Comparison of ENCODE assay signal across 8 mouse cellular contexts in genomic region chr19:37172566-37173130, GRCm38 (mm10). TPM values are rescaled to one million over a fixed set of nuclear protein-coding genes. Genes with fewer than 3 reads are reported as not detected.
A peak's percentile ranks its signal among the peaks of the same experiment; 100 is the strongest.
DNase-seq lines count a peak whose midpoint lies in the region; ATAC-seq and TF ChIP-seq lines count a peak whose summit lies in the region.

No protein-coding gene starts in this region.

- no peak for DNase-seq in kidney, postnatal 0 days (ENCODE audit: low spot score)
- DNase-seq in brain, embryonic 14.5 days (ENCODE audit: low read depth), result peak; percentile 5
- no peak for DNase-seq in forebrain, postnatal 0 days
- DNase-seq in thymus, postnatal 36 days, result no peak
- DNase-seq in frontal cortex, adult 2 months (ENCODE audit: extremely low spot score in 1 of 2, low spot score in 1 of 2), result no peak
- DNase-seq in ovary, adult 18-20 months (ENCODE audit: low spot score), result no peak

- H3K36me3 ChIP-seq in kidney, postnatal 0 days (ENCODE audit: insufficient read depth, low read length), result no peaks in the 10 kb centered on the region
- H3K36me3 ChIP-seq in kidney, embryonic 14.5 days (ENCODE audit: control insufficient read depth, insufficient read depth, low read length), result no peaks in the 10 kb centered on the region
- H3K36me3 ChIP-seq in forebrain, postnatal 0 days (ENCODE audit: insufficient read depth), result peaks cover 3% of the 10 kb centered on the region; the same call in 1 of the 2 replicates
- H3K36me3 ChIP-seq in macrophage (ENCODE audit: inconsistent target), result no peaks in the 10 kb centered on the region

- H3K4me2 ChIP-seq in kidney, postnatal 0 days (ENCODE audit: low read length), result peak overlapping the region; percentile 100; the same call in 1 of the 2 replicates
- no peak overlapping the region for H3K4me2 ChIP-seq in kidney, embryonic 14.5 days (replicated peaks; ENCODE audit: low read depth, low read length)
- peak overlapping the region; percentile 95 for H3K4me2 ChIP-seq in forebrain, postnatal 0 days (ENCODE audit: low read depth)

- WGBS in kidney, postnatal 0 days, result 77% methylated on average over 11 of the region's 11 CpGs
- 80% methylated on average over 11 of the region's 11 CpGs for WGBS in kidney, embryonic 14.5 days
- WGBS in forebrain, postnatal 0 days, result 64% methylated on average over 11 of the region's 11 CpGs
- WGBS in macrophage (ENCODE audit: missing documents), result 75% methylated on average over 11 of the region's 11 CpGs

- no peak overlapping the region for H3K27ac ChIP-seq in kidney, postnatal 0 days
- H3K27ac ChIP-seq in kidney, embryonic 14.5 days (ENCODE audit: low read depth, low read length), result no peak overlapping the region
- H3K27ac ChIP-seq in forebrain, postnatal 0 days (ENCODE audit: low read depth, low read length), result no peak overlapping the region
- H3K27ac ChIP-seq in macrophage, result peak overlapping the region; percentile 18; the same call in 1 of the 2 replicates

- no peaks in the 10 kb centered on the region for H3K27me3 ChIP-seq in kidney, postnatal 0 days (ENCODE audit: insufficient read depth, low read length)
- peaks cover 6% of the 10 kb centered on the region; the same call in 1 of the 2 replicates for H3K27me3 ChIP-seq in kidney, embryonic 14.5 days (ENCODE audit: control insufficient read depth, insufficient read depth, low read length)
- H3K27me3 ChIP-seq in forebrain, postnatal 0 days (ENCODE audit: insufficient read depth, low read length), result no peaks in the 10 kb centered on the region

- H3K79me2 ChIP-seq in macrophage (ENCODE audit: inconsistent target), result peaks cover 55% of the 10 kb centered on the region; the same call in 1 of the 2 replicates

- 0 out of 2 replicates have a peak, but pooled peaks cover 9% of the 10 kb centered on the region for H3K4me1 ChIP-seq in kidney, postnatal 0 days (replicated peaks; ENCODE audit: insufficient read depth, low read length)
- peaks cover 8% of the 10 kb centered on the region for H3K4me1 ChIP-seq in kidney, embryonic 14.5 days (ENCODE audit: control insufficient read depth, insufficient read depth, low read length)
- H3K4me1 ChIP-seq in forebrain, postnatal 0 days (ENCODE audit: insufficient read depth), result peaks cover 17% of the 10 kb centered on the region

- TF ChIP-seq CTCF in kidney, postnatal 0 days (IDR thresholded peaks at IDR 0.05; ENCODE audit: low read depth), result no peak
- TF ChIP-seq CTCF in brain, embryonic 14.5 days (IDR thresholded peaks at IDR 0.05; ENCODE audit: borderline replicate concordance, extremely low read depth, insufficient read depth, insufficient read length), result no peak
- TF ChIP-seq CTCF in forebrain, postnatal 0 days (IDR thresholded peaks at IDR 0.05; ENCODE audit: low read depth), result no peak

- no peak for ATAC-seq in kidney, postnatal 0 days (replicated peaks; ENCODE audit: low FRiP score, low read depth)
- ATAC-seq in kidney, embryonic 14.5 days (ENCODE audit: low FRiP score, low TSS enrichment), result no peak
- no peak for ATAC-seq in forebrain, postnatal 0 days

- no peak overlapping the region for H3K4me3 ChIP-seq in kidney, postnatal 0 days (replicated peaks; ENCODE audit: low read depth, low read length)
- no peak overlapping the region for H3K4me3 ChIP-seq in kidney, embryonic 14.5 days (ENCODE audit: low read length)
- peak overlapping the region; percentile 77 for H3K4me3 ChIP-seq in forebrain, postnatal 0 days (ENCODE audit: low read depth, low read length)
- H3K4me3 ChIP-seq in macrophage (ENCODE audit: inconsistent target), result peak overlapping the region; percentile 48

- H3K9ac ChIP-seq in kidney, postnatal 0 days (ENCODE audit: low read depth, low read length), result no peak overlapping the region
- H3K9ac ChIP-seq in kidney, embryonic 14.5 days (ENCODE audit: low read depth, low read length), result no peak overlapping the region
- peak overlapping the region; percentile 79 for H3K9ac ChIP-seq in forebrain, postnatal 0 days

- no peak for TF ChIP-seq POLR2A in brain, embryonic 14.5 days (IDR thresholded peaks at IDR 0.05; ENCODE audit: borderline replicate concordance, extremely low read depth, insufficient read depth, insufficient read length, poor library complexity, severe bottlenecking)

- no peaks in the 10 kb centered on the region for H3K9me3 ChIP-seq in kidney, postnatal 0 days (replicated peaks; ENCODE audit: low read length)
- no peaks in the 10 kb centered on the region for H3K9me3 ChIP-seq in kidney, embryonic 14.5 days (ENCODE audit: control insufficient read depth, low read length)
- H3K9me3 ChIP-seq in forebrain, postnatal 0 days (ENCODE audit: low read length), result no peaks in the 10 kb centered on the region

RNA-seq across cellular contexts. Expression of gene March5, which starts 34.7 kb away (rescaled TPM):
- 96.4 and 98.2 TPM in 2 replicates for polyA plus RNA-seq in kidney, postnatal 0 days (2015; fragmentation: Nextera tagmentation; extraction: Ambion mirVana)
- polyA plus RNA-seq in kidney, embryonic 14.5 days (2014; fragmentation: Nextera tagmentation; extraction: Ambion mirVana), result 98.4 and 119 TPM in 2 replicates
- 88.9 and 98.1 TPM in 2 replicates for polyA plus RNA-seq in brain, embryonic 14.5 days (2012; rRNA removed)
- total RNA-seq in forebrain, postnatal 0 days (2014; rRNA removed), result 94.9 and 102 TPM in 2 replicates
- 118 and 122 TPM in 2 replicates for polyA plus RNA-seq in forebrain, postnatal 0 days (2015; fragmentation: Nextera tagmentation; extraction: Ambion mirVana)
- total RNA-seq in macrophage (2018; cell fraction: chromatin; rRNA removed), result 100 to 1,000 TPM in 19 of 26 experiments, 10 to 100 TPM in 7; 68.0 to 379 (median 161) TPM
- 100 to 1,000 TPM in 23 of 26 experiments, 10 to 100 TPM in 3; 98.1 to 272 (median 196) TPM for total RNA-seq in macrophage (2018; cell fraction: cytosol; rRNA removed)
- total RNA-seq in macrophage (2018; cell fraction: nucleus; rRNA removed), result 100 to 1,000 TPM in 25 of 26 experiments, 10 to 100 TPM in 1; 88.0 to 420 (median 192) TPM
- polyA plus RNA-seq in macrophage (2018), result 78.5 to 135 TPM (median 91.9 TPM) in 3 replicates
- polyA plus RNA-seq in frontal cortex, adult 2 months (2012; rRNA removed), result 67.7 and 70.6 TPM in 2 replicates

RNA-seq across cellular contexts. Expression of gene Cpeb3, which starts 35.8 kb away (rescaled TPM):
- 2.1 and 2.7 TPM in 2 replicates for polyA plus RNA-seq in kidney, postnatal 0 days (2015; fragmentation: Nextera tagmentation; extraction: Ambion mirVana)
- 0.83 and 1.0 TPM in 2 replicates for polyA plus RNA-seq in kidney, embryonic 14.5 days (2014; fragmentation: Nextera tagmentation; extraction: Ambion mirVana)
- polyA plus RNA-seq in brain, embryonic 14.5 days (2012; rRNA removed), result 10.9 and 20.9 TPM in 2 replicates
- total RNA-seq in forebrain, postnatal 0 days (2014; rRNA removed), result 12.9 and 18.1 TPM in 2 replicates
- 3.9 and 7.9 TPM in 2 replicates for polyA plus RNA-seq in forebrain, postnatal 0 days (2015; fragmentation: Nextera tagmentation; extraction: Ambion mirVana)
- total RNA-seq in macrophage (2018; cell fraction: chromatin; rRNA removed), result 100 to 1,000 TPM in 6 of 26 experiments, 10 to 100 TPM in 18, 1 to 10 TPM in 2; 8.1 to 132 (median 57.2) TPM
- total RNA-seq in macrophage (2018; cell fraction: cytosol; rRNA removed), result 10 to 100 TPM in 21 of 26 experiments, 1 to 10 TPM in 5; 5.9 to 38.3 (median 17.0) TPM
- total RNA-seq in macrophage (2018; cell fraction: nucleus; rRNA removed), result 100 to 1,000 TPM in 1 of 26 experiments, 10 to 100 TPM in 24, 1 to 10 TPM in 1; 9.2 to 104 (median 28.1) TPM
- polyA plus RNA-seq in macrophage (2018), result 7.8 to 16.1 TPM (median 11.7 TPM) in 3 replicates
- 35.2 and 39.6 TPM in 2 replicates for polyA plus RNA-seq in frontal cortex, adult 2 months (2012; rRNA removed)

Comparison
In these comparisons a context has a peak if more than half of its experiments do, and no peak if none do; other contexts are left out.
1. H3K4me3 ChIP-seq: peak in forebrain, postnatal 0 days (single experiment) and macrophage (single experiment); none in kidney, postnatal 0 days (single experiment) and kidney, embryonic 14.5 days (single experiment).